Mouse (Mus musculus) left cerebral cortex, postnatal 14 days (tissue): Measurements from ENCODE around the gene Olfr935. TPM values are rescaled to one million over a fixed set of nuclear protein-coding genes. Genes with fewer than 3 reads are reported as not detected.
A peak's percentile ranks its signal among the peaks of the same experiment; 100 is the strongest.

ENCODE experiments used
- DNase-seq, 2 experiments: peaks; one replicate each; pipeline ENCODE4 v3.0.0; 2021 to 2022; ENCODE audit warnings: low spot score in 2 of 2, mixed read lengths in 1 of 2
- intact Hi-C: fragments of 180-260 bp; cut with DNase I; formaldehyde crosslinking; loops from one replicate; pipeline ENCODE4 v1.15.1; 2025
- long read RNA-seq, 2 experiments: library from polyadenylated mRNA; stranded (forward); transcript quantifications; one replicate each; pipeline ENCODE4 v2.0.0; 2021
- microRNA-seq, 2 experiments: library from miRNA; unstranded; fragments of <30 nt; microRNA quantifications; one replicate each; pipeline ENCODE4 v1.2.0; 2022
- total RNA-seq, 2 experiments: library from RNA; stranded (reverse); gene quantifications; 2 replicates each; pipeline ENCODE4 v1.2.3; 2021

The Olfr935 gene
- not detected for total RNA-seq
- long read RNA-seq, experiment 1: 0 reads
- long read RNA-seq, experiment 2: 0 reads

DNA sequence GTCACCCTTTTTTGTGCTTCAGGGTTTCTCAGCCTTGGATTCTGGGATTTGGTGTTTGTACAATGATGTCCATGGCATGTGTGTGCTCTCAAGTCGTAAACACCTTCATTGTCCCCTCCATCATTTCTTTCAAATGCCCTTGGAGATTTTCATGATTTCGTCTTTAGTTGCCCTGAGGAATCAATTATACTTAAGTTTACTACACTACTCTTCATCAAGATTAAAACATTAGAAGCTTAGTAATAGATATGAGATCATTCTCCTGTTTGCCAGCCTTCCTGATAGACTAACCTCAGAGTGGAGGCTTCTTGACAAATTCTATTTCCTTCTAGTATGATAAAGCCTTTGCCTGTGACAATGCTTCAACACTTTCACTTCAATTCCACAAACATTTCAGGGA lies at the start of gene Olfr935:
Gene Olfr935, minus strand, starts transcription at position 101 of the 400 bp plus-strand sequence.
- intact Hi-C loops: no loop called here
- DNase-seq: no peak

DNA sequence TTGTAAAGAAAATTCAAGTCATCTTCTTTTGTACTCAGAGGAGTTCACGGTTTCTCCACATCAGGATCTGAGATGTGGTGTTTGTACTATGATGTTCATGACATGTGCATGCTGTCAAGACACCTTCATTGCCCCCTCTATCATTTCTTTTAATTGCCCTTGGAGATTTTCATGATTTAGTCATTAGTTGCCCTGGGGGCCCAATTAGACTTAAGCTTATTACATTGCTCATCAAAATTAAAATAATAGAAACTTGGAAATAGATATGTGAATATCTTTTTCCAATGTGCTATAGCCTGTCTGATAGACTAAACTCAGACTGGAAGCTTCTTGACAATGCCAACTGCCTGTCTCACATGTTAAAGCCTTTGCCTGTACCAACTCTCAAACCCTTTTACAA lies 23.8 kb upstream of the Olfr935 start, which contains the start of gene Olfr146:
Gene Olfr146, minus strand, starts transcription at position 101 of the 400 bp plus-strand sequence.
- DNase-seq: no peak
- intact Hi-C loops: no loop called here

DNA sequence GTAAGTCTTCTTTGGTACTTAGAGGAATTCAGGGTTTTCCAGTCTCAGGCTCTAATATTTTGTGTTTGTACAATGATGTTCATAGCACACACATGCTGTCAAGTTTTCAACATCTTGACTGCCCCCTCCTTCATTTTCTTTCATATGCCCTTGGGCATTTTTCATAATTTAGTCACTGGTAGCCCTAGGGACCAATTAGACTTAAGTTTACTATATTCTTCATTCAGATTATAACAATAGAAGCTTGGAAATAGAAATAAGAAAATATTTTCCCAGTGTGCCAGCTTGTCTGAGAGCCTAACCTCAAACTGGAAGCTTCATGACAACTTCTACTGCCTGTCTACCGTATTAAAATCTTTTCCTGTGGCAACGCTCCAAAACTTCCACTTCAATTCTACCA lies 11.3 kb downstream of the Olfr935 start, which contains the start of gene Olfr934:
Gene Olfr934, minus strand, starts transcription at position 101 of the 400 bp plus-strand sequence.
- intact Hi-C loops: no loop called here

DNA sequence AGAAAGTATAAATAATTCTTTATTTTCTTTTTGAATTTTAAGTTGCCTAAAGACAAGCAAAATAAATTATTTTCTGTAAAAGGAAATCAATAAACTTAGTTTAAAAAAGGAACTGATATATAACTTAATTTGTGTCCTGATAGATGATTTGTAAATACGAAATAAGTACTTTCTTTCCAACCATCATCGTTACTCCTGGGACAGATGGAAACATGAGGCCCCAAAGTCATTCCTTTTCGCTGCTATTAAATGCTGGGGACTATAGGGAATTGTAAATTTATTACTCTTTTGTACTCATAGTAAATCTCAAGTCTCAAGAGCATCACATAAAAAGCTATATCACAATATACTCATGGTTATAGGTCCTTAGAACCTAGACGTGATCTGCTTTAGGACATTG lies 27.5 kb downstream of the Olfr935 start, which contains the start of gene Olfr933:
Gene Olfr933, plus strand, starts transcription at position 301 of the 400 bp plus-strand sequence.
- intact Hi-C loops: no loop called here
- no peak for DNase-seq

More for the DNA sequence above, 11.3 kb downstream of the Olfr935 start, which contains the start of gene Olfr934:
- no peak for DNase-seq

DNA sequence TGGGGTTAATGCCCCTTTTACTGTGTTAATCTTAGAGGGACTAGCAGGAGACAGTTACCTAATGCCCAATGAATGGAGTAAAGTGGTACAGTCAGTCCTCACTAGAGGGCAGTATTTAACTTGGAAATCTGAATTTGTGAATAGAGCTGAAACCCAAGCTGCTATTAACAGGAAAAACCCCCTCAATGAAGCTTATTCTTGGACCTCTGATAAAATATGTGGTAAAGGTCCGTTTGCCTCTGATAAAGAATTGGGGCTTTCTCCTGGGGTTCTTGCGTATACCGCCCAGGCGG lies 45.4 kb downstream of the Olfr935 start:
- peak in 1 of 2 experiments; percentile 20 for DNase-seq
- intact Hi-C loops: no loop called here

DNA sequence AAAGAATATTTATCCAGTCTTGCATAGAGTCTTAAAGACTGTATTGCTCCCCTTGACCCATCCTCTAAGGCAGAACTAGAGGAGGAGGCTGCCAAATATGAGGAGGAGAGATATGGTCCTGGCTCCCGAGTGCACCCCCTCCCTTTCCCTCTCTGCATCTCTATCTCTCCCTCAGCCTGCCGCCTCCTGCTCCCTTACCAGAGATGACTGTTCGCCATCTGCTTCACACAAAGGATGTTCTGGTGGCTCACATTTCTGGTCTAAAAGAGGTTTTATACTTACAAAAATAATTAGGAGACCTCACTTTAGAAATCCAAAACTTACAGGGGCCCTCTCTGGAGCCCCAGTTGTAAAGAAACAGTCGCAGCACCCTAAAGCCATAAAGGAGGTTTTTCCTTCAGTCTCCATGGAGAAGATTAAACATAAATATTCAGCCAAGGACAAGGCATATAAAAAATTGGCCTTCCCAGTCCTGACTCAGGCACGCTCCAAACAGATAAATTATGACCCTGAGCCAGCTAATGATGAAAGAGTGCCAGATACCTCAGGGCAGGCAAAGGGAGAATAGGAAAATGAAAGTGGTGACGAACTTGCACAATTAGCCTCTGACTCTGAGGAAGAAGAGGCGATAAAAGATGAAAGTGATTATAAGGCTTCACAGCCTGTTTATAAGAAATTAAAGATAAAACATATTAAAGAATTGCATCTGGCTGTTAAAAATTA lies 45.9 kb downstream of the Olfr935 start:
- intact Hi-C loops: no loop called here
- DNase-seq: peak; percentile 7 to 30

Small RNA genes within 50 kb of the gene (microRNA-seq; reads per million reads assigned to microRNA genes)
- 0 reads per million in 2 experiments for gene Gm25529

Other genes with a start within 250 kb of the Olfr935 start
- under 1 TPM in 1 of 2 experiments, not detected in 1; 0.09 TPM for gene Olfr920, start 247.4 kb downstream of the Olfr935 start, total RNA-seq
- gene Olfr921, start 226.6 kb downstream of the Olfr935 start, total RNA-seq: not detected
- gene Olfr922, start 185.1 kb downstream of the Olfr935 start, total RNA-seq: not detected
- not detected for gene Olfr923, start 173.1 kb downstream of the Olfr935 start, total RNA-seq
- gene Olfr924, start 155.2 kb downstream of the Olfr935 start, total RNA-seq: not detected
- gene Olfr26, start 144.6 kb downstream of the Olfr935 start, total RNA-seq: not detected
- not detected for gene Olfr926, start 122.6 kb downstream of the Olfr935 start, total RNA-seq
- not detected for gene Olfr930, start 69.9 kb downstream of the Olfr935 start, total RNA-seq
- gene Olfr933, start 27.4 kb downstream of the Olfr935 start, total RNA-seq: not detected
- not detected for gene Olfr934, start 11.4 kb downstream of the Olfr935 start, total RNA-seq
- not detected for gene Olfr146, start 23.7 kb upstream of the Olfr935 start, total RNA-seq
- gene Olfr937, start 65.3 kb upstream of the Olfr935 start, total RNA-seq: not detected
- gene Olfr938, start 79.2 kb upstream of the Olfr935 start, total RNA-seq: not detected
- not detected for gene Olfr27, start 128.4 kb upstream of the Olfr935 start, total RNA-seq
- not detected for gene Olfr943, start 166.6 kb upstream of the Olfr935 start, total RNA-seq
- not detected for gene Olfr944, start 202.2 kb upstream of the Olfr935 start, total RNA-seq